Mouse (Mus musculus): ENCODE data around the gene Ttll6. TPM values are rescaled to one million over a fixed set of nuclear protein-coding genes. Genes with fewer than 3 reads are reported as not detected.
"Not testable (repeated sequence)": the region's sequence is repeated elsewhere in the genome, so short reads cannot be mapped to it uniquely, and the experiment has no call there.

Ttll6 gene
- polyA plus RNA-seq (2014; fragmentation: Nextera tagmentation; extraction: Ambion mirVana): not detected in 2 replicates

DNA sequence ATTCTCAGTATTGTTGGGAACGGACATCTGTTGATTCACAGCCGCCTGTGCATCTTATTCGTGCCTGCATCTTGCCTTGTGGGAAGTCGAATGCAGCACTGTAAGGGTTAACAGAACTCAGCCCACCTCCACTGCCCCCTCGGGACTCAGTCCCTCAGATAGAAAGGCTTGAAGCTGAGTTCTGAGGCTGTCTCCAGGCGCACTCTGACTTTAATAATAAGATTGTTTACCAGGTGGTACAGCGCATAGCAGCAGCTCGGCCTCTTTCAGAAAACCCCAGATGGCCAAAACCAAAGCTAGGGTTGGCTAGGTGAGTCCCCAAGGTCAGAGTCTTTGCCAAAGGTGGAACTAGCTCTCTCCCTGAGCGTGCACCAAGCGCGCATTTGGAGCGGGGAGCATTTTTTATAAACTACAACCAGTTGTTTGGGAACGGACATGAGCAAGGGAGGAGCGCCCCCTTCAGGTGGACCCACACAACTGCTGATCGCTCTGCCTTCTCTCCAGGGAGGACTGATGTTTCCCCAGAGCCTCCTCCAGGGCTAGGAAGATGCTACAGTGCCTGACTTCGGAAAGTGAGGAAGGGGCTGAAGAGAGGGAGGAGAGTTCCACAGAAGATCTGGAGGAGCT, at the start of gene Ttll6:
Gene Ttll6 (plus strand): TSS at position 548 of the 627 bp plus-strand sequence.
- Histone ChIP-seq H3K4me1 (ENCODE audit: control insufficient read depth, insufficient read depth, low read length) (no peaks in the 10 kb centered on the region), H3K9me3 (ENCODE audit: control insufficient read depth, low read length) (no peaks in the 10 kb centered on the region), H3K27ac (replicated peaks; ENCODE audit: low read depth, low read length) (no peak within 1 kb of the TSS), H3K27me3 (ENCODE audit: control insufficient read depth, insufficient read depth, low read length) (no peaks in the 10 kb centered on the region), H3K4me2 (ENCODE audit: low read length) (0 out of 2 replicates have a peak within 1 kb of the TSS, but pooled peaks have one; percentile 7), H3K36me3 (ENCODE audit: control insufficient read depth, insufficient read depth, low read length) (no peaks in the 10 kb centered on the region), H3K4me3 (replicated peaks; ENCODE audit: low read depth, low read length) (no peak within 1 kb of the TSS), H3K9ac (replicated peaks; ENCODE audit: low read length) (no peak within 1 kb of the TSS)
- ATAC-seq (ENCODE audit: low FRiP score, low TSS enrichment) (no peak), DNase-seq (peak; percentile 72)
- 20% methylated on average over 16 of the region's 16 CpGs for WGBS

- DNase-seq (no peak), ATAC-seq (ENCODE audit: low FRiP score, low TSS enrichment) (no peak)
- H3K27me3 ChIP-seq (ENCODE audit: control insufficient read depth, insufficient read depth, low read length): no peaks in the 10 kb centered on the region
- no peak overlapping the region for H3K4me2 ChIP-seq (ENCODE audit: low read length)
- no peak overlapping the region for H3K9ac ChIP-seq (replicated peaks; ENCODE audit: low read length)
- H3K4me3 ChIP-seq (replicated peaks; ENCODE audit: low read depth, low read length): no peak overlapping the region
- 89% methylated on average over 6 of the region's 6 CpGs for WGBS
- H3K36me3 ChIP-seq (ENCODE audit: control insufficient read depth, insufficient read depth, low read length): no peaks in the 10 kb centered on the region
- no peaks in the 10 kb centered on the region for H3K4me1 ChIP-seq (ENCODE audit: control insufficient read depth, insufficient read depth, low read length)
- no peaks in the 10 kb centered on the region; the same call in 1 of the 2 replicates for H3K9me3 ChIP-seq (ENCODE audit: control insufficient read depth, low read length)
- H3K27ac ChIP-seq (replicated peaks; ENCODE audit: low read depth, low read length): no peak overlapping the region
Observed at GRCm38 (mm10) chr11:96087981-96088380, 45.6 kb upstream of the Ttll6 start.

DNA sequence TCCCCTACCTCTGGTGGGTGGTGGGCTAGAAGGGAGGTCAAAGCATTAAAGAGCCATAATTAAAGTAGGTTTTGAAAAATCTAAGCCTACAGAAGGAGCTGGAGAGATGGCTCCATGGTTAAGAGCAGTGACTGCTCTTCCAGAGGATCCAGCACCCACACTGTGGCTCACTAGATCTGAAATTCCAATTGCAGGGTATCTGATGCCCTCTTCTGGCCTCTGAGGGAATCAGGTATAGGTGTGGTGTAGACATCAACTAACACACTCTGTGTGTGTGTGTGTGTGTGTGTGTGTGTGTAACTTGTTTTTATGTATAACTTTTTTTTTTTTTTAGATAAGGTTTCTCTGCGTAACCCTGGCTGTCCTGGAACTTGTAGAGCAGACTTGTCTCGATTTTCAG, 42.5 kb upstream of the Ttll6 start:
- WGBS: 69% methylated on average over 2 of the region's 2 CpGs
- no peak overlapping the region for H3K27ac ChIP-seq (replicated peaks; ENCODE audit: low read depth, low read length)
- H3K9ac ChIP-seq (replicated peaks; ENCODE audit: low read length): no peak overlapping the region
- no peak for ATAC-seq (ENCODE audit: low FRiP score, low TSS enrichment)
- no peaks in the 10 kb centered on the region; the same call in 1 of the 2 replicates for H3K9me3 ChIP-seq (ENCODE audit: control insufficient read depth, low read length)
- DNase-seq: peak; percentile 51
- no peak overlapping the region for H3K4me3 ChIP-seq (replicated peaks; ENCODE audit: low read depth, low read length)
- no peaks in the 10 kb centered on the region for H3K36me3 ChIP-seq (ENCODE audit: control insufficient read depth, insufficient read depth, low read length)
- no peaks in the 10 kb centered on the region for H3K4me1 ChIP-seq (ENCODE audit: control insufficient read depth, insufficient read depth, low read length)
- H3K4me2 ChIP-seq (ENCODE audit: low read length): no peak overlapping the region
- H3K27me3 ChIP-seq (ENCODE audit: control insufficient read depth, insufficient read depth, low read length): no peaks in the 10 kb centered on the region

DNA sequence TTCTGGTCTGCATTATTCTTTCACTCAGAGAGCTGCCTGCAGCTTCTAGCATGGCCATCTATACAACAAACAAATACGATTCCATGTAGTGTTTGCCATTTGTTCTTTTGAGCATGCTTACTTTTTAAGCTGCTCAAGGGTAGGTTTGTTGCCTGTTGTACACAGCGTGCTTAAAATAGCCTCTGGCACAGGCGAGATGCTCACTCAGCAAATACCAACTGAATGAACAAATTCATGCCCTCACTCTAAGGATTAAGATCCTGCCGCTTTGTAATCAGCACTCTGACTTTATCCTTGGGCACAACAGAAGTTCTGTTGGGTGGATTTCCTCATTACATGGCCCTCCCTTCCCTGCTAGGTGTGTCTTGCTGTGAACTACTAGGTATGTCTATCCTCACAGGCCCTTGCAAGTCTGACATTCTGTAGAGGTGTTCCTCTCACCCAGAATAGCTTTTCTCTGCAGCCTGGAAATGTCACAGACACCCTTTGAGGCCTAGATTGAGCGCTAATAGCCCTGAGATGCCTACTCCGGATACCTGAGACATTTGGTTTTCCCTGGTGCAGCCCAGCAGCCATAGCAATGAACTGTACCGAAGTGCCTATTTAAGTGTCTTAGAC, 40.8 kb upstream of the Ttll6 start:
- no peak for DNase-seq
- Histone ChIP-seq H3K4me3 (replicated peaks; ENCODE audit: low read depth, low read length) (no peak overlapping the region), H3K4me2 (ENCODE audit: low read length) (no peak overlapping the region), H3K27ac (replicated peaks; ENCODE audit: low read depth, low read length) (no peak overlapping the region), H3K9me3 (ENCODE audit: control insufficient read depth, low read length) (no peaks in the 10 kb centered on the region; the same call in 1 of the 2 replicates), H3K36me3 (ENCODE audit: control insufficient read depth, insufficient read depth, low read length) (no peaks in the 10 kb centered on the region), H3K27me3 (ENCODE audit: control insufficient read depth, insufficient read depth, low read length) (no peaks in the 10 kb centered on the region), H3K4me1 (ENCODE audit: control insufficient read depth, insufficient read depth, low read length) (no peaks in the 10 kb centered on the region), H3K9ac (replicated peaks; ENCODE audit: low read length) (no peak overlapping the region)
- 45% methylated on average over 7 of the region's 7 CpGs for WGBS
- no peak for ATAC-seq (ENCODE audit: low FRiP score, low TSS enrichment)

DNA sequence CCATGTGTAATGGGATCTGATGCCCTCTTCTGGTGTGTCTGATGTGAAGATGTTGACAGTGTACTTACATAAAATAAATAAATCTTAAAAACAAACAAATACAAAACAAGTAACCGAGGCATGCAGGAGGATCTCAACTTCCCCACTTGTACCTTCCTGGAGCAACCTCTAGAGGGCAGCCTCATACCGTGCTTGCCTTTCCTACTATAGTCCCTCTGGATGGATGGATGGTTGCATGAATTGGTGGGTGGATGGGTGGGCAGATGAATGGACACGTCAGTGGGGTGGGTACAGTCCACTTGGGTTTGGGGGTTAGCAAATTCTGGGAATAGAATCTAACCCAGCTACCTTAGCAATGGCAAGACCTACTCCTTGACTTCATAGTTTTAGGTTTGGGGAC, 40.2 kb upstream of the Ttll6 start:
- no peaks in the 10 kb centered on the region for H3K36me3 ChIP-seq (ENCODE audit: control insufficient read depth, insufficient read depth, low read length)
- ATAC-seq (ENCODE audit: low FRiP score, low TSS enrichment) (no peak), DNase-seq (peak; percentile 67)
- no peak overlapping the region for H3K4me3 ChIP-seq (replicated peaks; ENCODE audit: low read depth, low read length)
- WGBS: 16% methylated on average over 3 of the region's 3 CpGs
- no peaks in the 10 kb centered on the region for H3K9me3 ChIP-seq (ENCODE audit: control insufficient read depth, low read length)
- H3K9ac ChIP-seq (replicated peaks; ENCODE audit: low read length): no peak overlapping the region
- no peak overlapping the region for H3K27ac ChIP-seq (replicated peaks; ENCODE audit: low read depth, low read length)
- H3K27me3 ChIP-seq (ENCODE audit: control insufficient read depth, insufficient read depth, low read length): no peaks in the 10 kb centered on the region
- H3K4me1 ChIP-seq (ENCODE audit: control insufficient read depth, insufficient read depth, low read length): no peaks in the 10 kb centered on the region
- H3K4me2 ChIP-seq (ENCODE audit: low read length): no peak overlapping the region

DNA sequence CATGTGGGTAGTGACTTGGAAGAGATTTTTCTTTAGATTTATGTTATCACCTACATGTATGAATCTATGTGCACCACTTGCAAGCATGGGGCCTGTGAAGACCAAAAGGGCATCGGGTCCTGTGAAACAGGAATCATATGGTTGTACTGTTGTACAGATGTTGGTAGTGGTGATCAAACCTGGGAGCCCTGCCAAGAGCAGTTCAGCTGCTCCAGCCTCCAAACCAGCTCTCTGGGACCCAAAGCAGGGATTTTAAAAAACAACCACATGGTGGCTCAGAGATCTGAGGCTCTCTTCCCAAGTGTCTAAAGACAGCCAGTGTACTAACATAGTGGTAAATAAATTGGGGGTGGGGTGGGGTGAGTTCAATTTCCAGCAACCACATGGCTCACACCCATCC, 25.2 kb upstream of the Ttll6 start:
- DNase-seq (no peak), ATAC-seq (ENCODE audit: low FRiP score, low TSS enrichment) (no peak)
- Histone ChIP-seq H3K9me3 (ENCODE audit: control insufficient read depth, low read length) (no peaks in the 10 kb centered on the region), H3K4me1 (ENCODE audit: control insufficient read depth, insufficient read depth, low read length) (no peaks in the 10 kb centered on the region), H3K9ac (replicated peaks; ENCODE audit: low read length) (no peak overlapping the region), H3K4me3 (replicated peaks; ENCODE audit: low read depth, low read length) (no peak overlapping the region), H3K36me3 (ENCODE audit: control insufficient read depth, insufficient read depth, low read length) (no peaks in the 10 kb centered on the region), H3K27me3 (ENCODE audit: control insufficient read depth, insufficient read depth, low read length) (no peaks in the 10 kb centered on the region), H3K4me2 (ENCODE audit: low read length) (no peak overlapping the region), H3K27ac (replicated peaks; ENCODE audit: low read depth, low read length) (no peak overlapping the region)
- 87% methylated on average over 1 of the region's 1 CpGs for WGBS

DNA sequence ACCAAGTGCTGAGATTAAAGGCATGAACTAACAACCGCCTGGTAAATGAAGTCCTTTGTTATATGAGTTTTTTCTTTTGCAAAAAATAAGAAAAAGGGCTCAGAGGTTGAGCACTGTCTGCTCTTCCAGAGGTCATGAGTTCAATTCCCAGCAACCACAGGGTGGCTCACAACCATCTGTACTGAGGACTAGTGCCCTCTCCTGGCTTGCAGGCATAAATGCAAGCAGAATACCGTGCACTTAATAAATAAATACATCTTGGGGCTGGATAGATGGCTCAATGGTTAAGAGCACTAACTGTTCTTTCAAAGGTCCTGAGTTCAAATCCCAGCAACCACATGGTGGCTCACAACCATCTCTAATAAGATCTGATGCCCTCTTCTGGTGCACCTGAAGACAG, 22.6 kb upstream of the Ttll6 start:
- not testable (repeated sequence) for H3K4me2 ChIP-seq (ENCODE audit: low read length); ATAC-seq (ENCODE audit: low FRiP score, low TSS enrichment); H3K9ac ChIP-seq (replicated peaks; ENCODE audit: low read length); H3K36me3 ChIP-seq (ENCODE audit: control insufficient read depth, insufficient read depth, low read length); H3K4me3 ChIP-seq (replicated peaks; ENCODE audit: low read depth, low read length); DNase-seq; H3K27ac ChIP-seq (replicated peaks; ENCODE audit: low read depth, low read length); H3K4me1 ChIP-seq (ENCODE audit: control insufficient read depth, insufficient read depth, low read length); H3K9me3 ChIP-seq (ENCODE audit: control insufficient read depth, low read length); H3K27me3 ChIP-seq (ENCODE audit: control insufficient read depth, insufficient read depth, low read length)
- WGBS: 54% methylated on average over 2 of the region's 2 CpGs

- Histone ChIP-seq H3K27ac (replicated peaks; ENCODE audit: low read depth, low read length) (no peak within 1 kb of the TSS), H3K4me2 (ENCODE audit: low read length) (no peak within 1 kb of the TSS), H3K27me3 (ENCODE audit: control insufficient read depth, insufficient read depth, low read length) (no peaks in the 10 kb centered on the region), H3K9ac (replicated peaks; ENCODE audit: low read length) (no peak within 1 kb of the TSS), H3K4me1 (ENCODE audit: control insufficient read depth, insufficient read depth, low read length) (no peaks in the 10 kb centered on the region), H3K36me3 (ENCODE audit: control insufficient read depth, insufficient read depth, low read length) (no peaks in the 10 kb centered on the region), H3K4me3 (replicated peaks; ENCODE audit: low read depth, low read length) (no peak within 1 kb of the TSS), H3K9me3 (ENCODE audit: control insufficient read depth, low read length) (no peaks in the 10 kb centered on the region)
- ATAC-seq (ENCODE audit: low FRiP score, low TSS enrichment) (no peak), DNase-seq (no peak)
- WGBS: 46% methylated on average over 14 of the region's 14 CpGs
Observed at GRCm38 (mm10) chr11:96111751-96112150, 21.8 kb upstream of the Ttll6 start, which contains the start of gene Calcoco2. TSS of gene Calcoco2 (minus strand) at chr11:96111964.

GRCm38 (mm10) chr11:96114077-96114476, 19.5 kb upstream of the Ttll6 start:
- DNase-seq (no peak), ATAC-seq (ENCODE audit: low FRiP score, low TSS enrichment) (no peak)

More at GRCm38 (mm10) chr11:96114077-96114476, 19.5 kb upstream of the Ttll6 start:
- Histone ChIP-seq H3K4me2 (ENCODE audit: low read length) (no peak overlapping the region), H3K27me3 (ENCODE audit: control insufficient read depth, insufficient read depth, low read length) (no peaks in the 10 kb centered on the region), H3K4me1 (ENCODE audit: control insufficient read depth, insufficient read depth, low read length) (no peaks in the 10 kb centered on the region), H3K9me3 (ENCODE audit: control insufficient read depth, low read length) (no peaks in the 10 kb centered on the region), H3K27ac (replicated peaks; ENCODE audit: low read depth, low read length) (no peak overlapping the region), H3K4me3 (replicated peaks; ENCODE audit: low read depth, low read length) (no peak overlapping the region), H3K9ac (replicated peaks; ENCODE audit: low read length) (no peak overlapping the region), H3K36me3 (ENCODE audit: control insufficient read depth, insufficient read depth, low read length) (no peaks in the 10 kb centered on the region)
- 65% methylated on average over 2 of the region's 2 CpGs for WGBS
